Mouse (Mus musculus): ENCODE measurements at regions not wholly inside any gene's neighbourhood (a gene's known extent, or its start where the extent isn't known, plus 50 kb on each side); places are given as distances from the start of the nearest gene placed in this dataset.

- Histone ChIP-seq H3K4me3 (no peak overlapping the region), H3K4me2 (no peak overlapping the region), H3K4me1 (replicated peaks) (no peaks in the 10 kb centered on the region), H3K9ac (no peak overlapping the region), H3K36me3 (no peaks in the 10 kb centered on the region), H3K9me3 (no peaks in the 10 kb centered on the region), H3K27ac (no peak overlapping the region), H3K27me3 (no peaks in the 10 kb centered on the region)
- WGBS: 85% methylated on average over 8 of the region's 8 CpGs
- ATAC-seq (ENCODE audit: low FRiP score): no peak
Measured at GRCm38 (mm10) chr8:11947766-11948165, 107.5 kb downstream of the Tex29 start.

- WGBS: 25% methylated on average over 7 of the region's 7 CpGs
- no peak overlapping the region for H3K27ac ChIP-seq
- ATAC-seq (ENCODE audit: low FRiP score): no peak
Measured at GRCm38 (mm10) chr8:11956268-11956667, 116.0 kb downstream of the Tex29 start.

DNA sequence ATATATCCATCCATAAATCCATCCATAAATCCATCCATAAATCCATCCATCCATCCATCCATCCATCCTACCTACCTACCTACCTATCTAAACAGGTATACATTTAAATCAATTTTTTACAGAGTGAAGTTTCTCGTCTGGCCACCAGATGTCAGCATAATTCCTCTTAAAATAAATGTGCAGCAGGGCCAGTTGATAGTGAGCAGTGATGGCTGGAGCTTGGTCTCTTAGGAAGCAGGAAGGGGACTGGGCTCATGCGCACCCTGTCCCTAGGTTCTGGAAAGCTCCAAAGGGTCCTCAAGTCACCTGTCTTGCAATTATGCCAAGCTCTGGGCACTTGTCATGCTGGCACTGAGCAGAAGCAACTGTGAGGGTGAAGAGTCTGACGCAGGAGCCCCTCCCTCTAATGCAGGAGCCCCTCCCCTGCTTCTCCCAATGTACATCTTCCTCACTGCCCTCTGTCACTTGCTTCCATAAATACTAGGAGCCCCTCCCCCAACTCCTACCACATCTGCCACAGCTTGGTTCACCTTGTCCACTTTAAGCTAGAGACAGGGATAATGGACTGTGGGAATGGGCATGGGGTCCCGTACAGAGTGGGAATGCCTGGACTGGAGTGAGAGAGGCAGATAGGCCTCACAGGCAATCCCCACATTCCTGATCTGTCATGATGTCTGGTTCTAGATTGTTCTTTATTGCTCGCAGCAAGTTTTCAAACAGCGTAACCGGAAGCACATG lies 116.9 kb downstream of the Tex29 start:
- H3K27ac ChIP-seq: no peak overlapping the region
- no peaks in the 10 kb centered on the region for H3K4me1 ChIP-seq (replicated peaks)
- no peaks in the 10 kb centered on the region for H3K36me3 ChIP-seq
- no peak overlapping the region for H3K4me2 ChIP-seq
- WGBS: 71% methylated on average over 7 of the region's 7 CpGs
- H3K4me3 ChIP-seq: no peak overlapping the region
- ATAC-seq (ENCODE audit: low FRiP score): peak; percentile 73
- H3K27me3 ChIP-seq: peaks cover 43% of the 10 kb centered on the region
- no peak overlapping the region for H3K9ac ChIP-seq
- H3K9me3 ChIP-seq: no peaks in the 10 kb centered on the region

More at GRCm38 (mm10) chr8:11956268-11956667, 116.0 kb downstream of the Tex29 start:
- H3K36me3 ChIP-seq: no peaks in the 10 kb centered on the region
- peaks cover 39% of the 10 kb centered on the region for H3K27me3 ChIP-seq
- no peak overlapping the region for H3K4me2 ChIP-seq
- 0 out of 2 replicates have a peak overlapping the region, but pooled peaks have one; percentile 29 for H3K9ac ChIP-seq
- H3K4me1 ChIP-seq (replicated peaks): no peaks in the 10 kb centered on the region
- no peak overlapping the region for H3K4me3 ChIP-seq
- no peaks in the 10 kb centered on the region for H3K9me3 ChIP-seq

DNA sequence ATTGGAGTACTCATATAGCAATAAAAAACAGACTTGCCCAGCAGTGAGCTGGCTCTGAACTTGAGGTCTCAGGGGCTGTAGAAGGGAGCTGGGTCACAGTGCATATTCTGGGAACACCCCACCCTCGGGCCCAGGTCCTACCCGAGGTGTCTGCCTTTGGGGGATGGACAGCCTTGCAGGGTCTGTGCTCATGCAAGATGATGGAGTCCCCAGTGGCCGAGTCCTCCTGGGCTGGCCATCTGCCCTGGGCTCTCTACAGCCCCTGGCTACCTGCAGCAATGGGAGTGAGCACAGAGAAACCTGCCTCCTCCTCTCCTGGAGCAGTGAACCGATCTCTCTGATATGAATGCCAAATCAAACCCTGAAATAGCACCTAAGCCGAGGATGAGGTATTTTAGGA lies 117.9 kb downstream of the Tex29 start:
- H3K9me3 ChIP-seq: no peaks in the 10 kb centered on the region
- H3K4me3 ChIP-seq: no peak overlapping the region
- WGBS: 72% methylated on average over 5 of the region's 5 CpGs
- no peak for ATAC-seq (ENCODE audit: low FRiP score)
- H3K27me3 ChIP-seq: peaks cover 43% of the 10 kb centered on the region
- no peak overlapping the region for H3K4me2 ChIP-seq
- no peak overlapping the region for H3K9ac ChIP-seq
- H3K27ac ChIP-seq: no peak overlapping the region
- no peaks in the 10 kb centered on the region for H3K4me1 ChIP-seq (replicated peaks)
- H3K36me3 ChIP-seq: no peaks in the 10 kb centered on the region

- H3K9ac ChIP-seq: no peak overlapping the region
- no peak overlapping the region for H3K27ac ChIP-seq
- no peak overlapping the region for H3K4me2 ChIP-seq
- H3K4me3 ChIP-seq: no peak overlapping the region
- H3K27me3 ChIP-seq: peaks cover 43% of the 10 kb centered on the region
- 79% methylated on average over 4 of the region's 4 CpGs for WGBS
- no peak for ATAC-seq (ENCODE audit: low FRiP score)
- no peaks in the 10 kb centered on the region for H3K4me1 ChIP-seq (replicated peaks)
- H3K9me3 ChIP-seq: no peaks in the 10 kb centered on the region
- H3K36me3 ChIP-seq: no peaks in the 10 kb centered on the region
Measured at GRCm38 (mm10) chr8:11959466-11959865, 119.2 kb downstream of the Tex29 start.

- Histone ChIP-seq H3K4me1 (replicated peaks) (no peaks in the 10 kb centered on the region), H3K4me2 (no peak overlapping the region), H3K36me3 (no peaks in the 10 kb centered on the region), H3K27me3 (peaks cover 32% of the 10 kb centered on the region), H3K9me3 (no peaks in the 10 kb centered on the region), H3K4me3 (no peak overlapping the region), H3K9ac (no peak overlapping the region), H3K27ac (no peak overlapping the region)
- ATAC-seq (ENCODE audit: low FRiP score): no peak
- WGBS: 41% methylated on average over 1 of the region's 1 CpGs
Measured at GRCm38 (mm10) chr8:11963575-11963974, 123.3 kb downstream of the Tex29 start.

- Histone ChIP-seq H3K9me3 (no peaks in the 10 kb centered on the region), H3K4me3 (no peak overlapping the region), H3K4me1 (replicated peaks) (no peaks in the 10 kb centered on the region), H3K9ac (no peak overlapping the region), H3K36me3 (no peaks in the 10 kb centered on the region), H3K4me2 (no peak overlapping the region), H3K27ac (no peak overlapping the region), H3K27me3 (peaks cover 46% of the 10 kb centered on the region)
- 93% methylated on average over 7 of the region's 7 CpGs for WGBS
- ATAC-seq (ENCODE audit: low FRiP score): no peak
Measured at GRCm38 (mm10) chr8:11967670-11968069, 127.4 kb downstream of the Tex29 start.

- Histone ChIP-seq H3K9ac (no peak overlapping the region), H3K27ac (no peak overlapping the region), H3K4me2 (no peak overlapping the region), H3K27me3 (peaks cover 62% of the 10 kb centered on the region), H3K4me3 (no peak overlapping the region), H3K9me3 (no peaks in the 10 kb centered on the region), H3K36me3 (no peaks in the 10 kb centered on the region), H3K4me1 (replicated peaks) (peaks cover 12% of the 10 kb centered on the region)
- WGBS: 77% methylated on average over 9 of the region's 9 CpGs
- no peak for ATAC-seq (ENCODE audit: low FRiP score)
Measured at GRCm38 (mm10) chr8:11970515-11970914, 130.2 kb downstream of the Tex29 start.

GRCm38 (mm10) chr8:11973436-11973835 lies 133.2 kb downstream of the Tex29 start:
- no peak for ATAC-seq (ENCODE audit: low FRiP score)
- no peak overlapping the region for H3K4me3 ChIP-seq
- H3K36me3 ChIP-seq: no peaks in the 10 kb centered on the region
- 61% methylated on average over 10 of the region's 10 CpGs for WGBS
- no peaks in the 10 kb centered on the region for H3K9me3 ChIP-seq
- H3K9ac ChIP-seq: no peak overlapping the region
- H3K27ac ChIP-seq: no peak overlapping the region
- peaks cover 27% of the 10 kb centered on the region for H3K4me1 ChIP-seq (replicated peaks)
- peaks cover 70% of the 10 kb centered on the region for H3K27me3 ChIP-seq
- H3K4me2 ChIP-seq: no peak overlapping the region

GRCm38 (mm10) chr8:11977121-11977520 lies 136.8 kb downstream of the Tex29 start:
- Histone ChIP-seq H3K27me3 (peaks cover 56% of the 10 kb centered on the region), H3K4me1 (replicated peaks) (peaks cover 27% of the 10 kb centered on the region), H3K36me3 (no peaks in the 10 kb centered on the region), H3K9ac (no peak overlapping the region), H3K9me3 (no peaks in the 10 kb centered on the region), H3K4me3 (no peak overlapping the region), H3K27ac (no peak overlapping the region), H3K4me2 (no peak overlapping the region)
- WGBS: 45% methylated on average over 9 of the region's 9 CpGs
- no peak for ATAC-seq (ENCODE audit: low FRiP score)

- WGBS: 78% methylated on average over 1 of the region's 1 CpGs
- ATAC-seq (ENCODE audit: low FRiP score): no peak
- Histone ChIP-seq H3K4me2 (no peak overlapping the region), H3K27me3 (peaks cover 58% of the 10 kb centered on the region), H3K4me1 (replicated peaks) (peaks cover 15% of the 10 kb centered on the region), H3K9me3 (no peaks in the 10 kb centered on the region), H3K4me3 (no peak overlapping the region), H3K36me3 (no peaks in the 10 kb centered on the region), H3K27ac (no peak overlapping the region), H3K9ac (no peak overlapping the region)
Measured at GRCm38 (mm10) chr8:11979056-11979455, 138.8 kb downstream of the Tex29 start.

GRCm38 (mm10) chr8:11981458-11981857 lies 141.2 kb downstream of the Tex29 start:
- no peaks in the 10 kb centered on the region for H3K9me3 ChIP-seq
- no peak overlapping the region for H3K4me2 ChIP-seq
- peaks cover 44% of the 10 kb centered on the region for H3K27me3 ChIP-seq
- no peak for ATAC-seq (ENCODE audit: low FRiP score)
- H3K4me3 ChIP-seq: no peak overlapping the region
- H3K36me3 ChIP-seq: no peaks in the 10 kb centered on the region
- 79% methylated on average over 2 of the region's 2 CpGs for WGBS
- H3K4me1 ChIP-seq (replicated peaks): peaks cover 15% of the 10 kb centered on the region
- no peak overlapping the region for H3K9ac ChIP-seq
- H3K27ac ChIP-seq: no peak overlapping the region

GRCm38 (mm10) chr8:11990024-11990423 lies 149.8 kb downstream of the Tex29 start:
- H3K27ac ChIP-seq: no peak overlapping the region
- no peaks in the 10 kb centered on the region for H3K4me1 ChIP-seq (replicated peaks)
- no peaks in the 10 kb centered on the region for H3K9me3 ChIP-seq
- no peak overlapping the region for H3K4me3 ChIP-seq
- 81% methylated on average over 20 of the region's 20 CpGs for WGBS
- no peak for ATAC-seq (ENCODE audit: low FRiP score)
- H3K4me2 ChIP-seq: no peak overlapping the region
- H3K27me3 ChIP-seq: peaks cover 48% of the 10 kb centered on the region
- H3K36me3 ChIP-seq: no peaks in the 10 kb centered on the region
- no peak overlapping the region for H3K9ac ChIP-seq

Data from hindbrain, embryonic 13.5 days (tissue).